Mouse (Mus musculus): ENCODE data around the gene Gm3411.

Gene Gm3411

DNA sequence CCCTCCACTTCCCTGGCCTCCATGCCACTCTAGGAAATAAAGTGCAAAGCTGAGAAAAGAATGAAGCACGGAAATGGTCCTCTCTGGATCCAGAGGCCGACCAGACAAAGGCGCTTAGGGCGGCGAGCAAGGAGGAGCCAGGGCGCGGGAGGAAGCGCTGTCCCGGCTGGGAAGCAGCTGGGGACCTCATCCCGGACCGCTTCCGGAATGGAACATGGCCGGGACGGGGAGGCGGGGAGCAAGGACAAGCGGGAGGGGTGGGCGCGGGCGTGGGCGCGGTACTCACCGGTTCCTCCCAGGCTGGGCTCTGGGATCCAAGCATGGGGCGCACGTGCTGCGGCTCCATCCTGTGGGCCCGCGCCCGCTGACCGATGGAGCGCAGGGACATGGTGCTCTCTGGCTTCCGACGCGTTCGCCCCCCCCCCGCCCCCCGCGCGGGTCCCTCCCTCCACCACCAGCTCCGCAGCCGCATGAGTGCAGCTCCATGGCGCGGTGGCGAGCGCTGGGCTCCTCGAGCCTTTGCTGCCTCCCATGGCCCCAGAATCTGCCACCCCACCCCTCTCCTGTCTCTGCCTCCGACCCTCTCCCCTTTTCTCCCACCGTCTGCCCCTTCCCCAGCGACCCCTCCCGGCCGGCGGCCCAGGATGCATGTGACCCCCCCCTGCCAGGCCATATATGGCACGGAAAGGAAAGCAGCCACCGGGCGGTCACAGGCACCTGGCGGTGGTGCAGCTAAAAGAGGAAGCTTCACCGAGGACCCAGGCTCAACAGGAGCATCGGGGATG lies at the start of gene Gm3411:
Gene Gm3411 (minus strand): TSS at position 320 of the 785 bp plus-strand sequence.
- in situ Hi-C loops (cut with MboI, MseI), result loop anchor here in 1 of 2 experiments (5.0 to 25.0 kb wide), 3 partner anchors 140 to 475 kb away; partner anchors contain the start of genes Gm3460 and Gm8362

DNA sequence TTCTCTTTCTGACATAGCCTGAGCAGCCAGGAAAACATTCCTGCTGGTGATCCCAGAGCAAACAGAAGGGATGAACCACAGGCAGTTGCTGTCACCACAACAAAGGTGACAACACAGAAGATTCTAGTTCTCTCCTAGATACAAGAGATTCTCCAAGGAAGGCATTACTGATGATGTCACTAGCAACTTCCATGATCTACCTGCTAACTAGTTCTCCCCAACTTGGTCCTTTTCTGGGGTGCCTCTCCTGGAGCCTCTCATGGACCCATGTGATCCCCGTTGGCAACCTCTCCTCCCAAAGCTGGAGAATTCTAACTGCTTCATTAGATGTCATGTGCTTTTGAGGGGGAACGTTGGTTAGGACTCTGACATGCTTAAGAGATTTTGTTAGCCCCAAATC lies 17.7 kb upstream of the Gm3411 start, which contains the start of gene Gm21103:
Gene Gm21103 (minus strand): TSS at position 101 of the 400 bp plus-strand sequence.
- in situ Hi-C loops (cut with MboI, MseI), result loop anchor here (5.0 to 25.0 kb wide), 6 partner anchors 333 to 1747 kb away; partner anchors contain the start of genes Gm3047 (in 1 of the 2) and Gm8297 (in 1 of the 2)

DNA sequence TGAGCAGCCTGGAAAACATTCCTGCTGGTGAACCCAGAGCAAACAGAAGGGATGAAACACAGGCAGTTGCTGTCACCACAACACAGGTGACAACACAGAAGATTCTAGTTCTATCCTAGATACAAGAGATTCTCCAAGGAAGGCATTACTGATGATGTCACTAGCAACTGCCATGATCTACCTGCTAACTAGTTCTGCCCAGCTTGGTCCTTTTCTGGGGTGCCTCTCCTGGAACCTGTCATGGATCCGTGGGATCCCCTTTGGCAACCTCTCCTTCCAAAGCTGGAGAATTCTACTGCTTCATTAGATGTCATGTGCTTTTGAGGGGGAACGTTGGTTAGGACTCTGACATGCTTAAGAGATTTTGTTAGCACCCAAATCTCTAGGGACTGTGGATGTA lies 67.9 kb downstream of the Gm3411 start, which contains the start of gene Gm21560:
Gene Gm21560 (minus strand): TSS at position 101 of the 400 bp plus-strand sequence.
- in situ Hi-C loops (cut with MboI, MseI), result loop anchor here (5.0 to 25.0 kb wide), 6 partner anchors 532 to 1967 kb away; partner anchors contain the start of genes 4930555G01Rik (in 2 of the 2) and Gm9603 (in 1 of the 2)
